Mouse (Mus musculus) hindbrain, embryonic 14.5 days (tissue): ENCODE data around the gene Dock4. TPM values are rescaled to one million over a fixed set of nuclear protein-coding genes. Genes with fewer than 3 reads are reported as not detected.

Source experiments
- ATAC-seq: fragments of 200-750 bp; cut with Nextera tagmentation; 2 replicates; pipeline ENCODE4 v1.8.0; 2017; ENCODE audit warnings: moderate number of reproducible peaks, mild to moderate bottlenecking, moderate TSS enrichment, moderate library complexity; ENCODE audit not compliant: low FRiP score
- DNase-seq: peaks from one replicate; pipeline ENCODE4 v3.0.0-alpha.2; 2015; ENCODE audit warnings: low spot score
- H3K27ac ChIP-seq: fragments of 300-500 bp; sonication (generic); 2 replicates; pipeline ENCODE4 v1.5.1; 2014; ENCODE audit warnings: mild to moderate bottlenecking, moderate library complexity
- H3K27me3 ChIP-seq: fragments of 300-500 bp; sonication (generic); 2 replicates; pipeline ENCODE4 v1.6.1; 2014; ENCODE audit warnings: mild to moderate bottlenecking, low read length, mixed read lengths; ENCODE audit not compliant: control insufficient read depth, insufficient read depth
- H3K36me3 ChIP-seq: fragments of 300-500 bp; sonication (generic); replicated peaks from 2 replicates; pipeline ENCODE4 v1.6.1; 2014; ENCODE audit not compliant: control insufficient read depth, insufficient read depth
- H3K4me1 ChIP-seq: fragments of 300-500 bp; sonication (generic); replicated peaks from 2 replicates; pipeline ENCODE4 v1.6.1; 2014; ENCODE audit warnings: antibody characterized with exemption, low read length, mixed read lengths; ENCODE audit not compliant: control insufficient read depth, insufficient read depth
- H3K4me2 ChIP-seq: fragments of 300-500 bp; sonication (generic); replicated peaks from 2 replicates; pipeline ENCODE4 v1.6.1; 2014; ENCODE audit warnings: mild to moderate bottlenecking, moderate library complexity
- H3K4me3 ChIP-seq: fragments of 300-500 bp; sonication (generic); replicated peaks from 2 replicates; pipeline ENCODE4 v1.5.1; 2014; ENCODE audit warnings: mild to moderate bottlenecking, low read length
- H3K9ac ChIP-seq: fragments of 300-500 bp; sonication (generic); 2 replicates; pipeline ENCODE4 v1.6.1; 2014
- H3K9me3 ChIP-seq: fragments of 300-500 bp; sonication (generic); 2 replicates; pipeline ENCODE4 v1.6.1; 2016; ENCODE audit warnings: low read length; ENCODE audit not compliant: control insufficient read depth
- WGBS: fragments of 180-500 bp; shearing (Covaris S2); extraction: QIAGEN DNeasy Blood & Tissue Kit; methylation state at CpG from one replicate; pipeline ENCODE4 v1.1.7; 2014; 5-methylcytosine and 5-hydroxymethylcytosine counted together
- polyA plus RNA-seq: library from polyadenylated mRNA; unstranded; fragments of >200 nt; fragmentation: Nextera tagmentation; extraction: Ambion mirVana; gene quantifications from 2 replicates; pipeline ENCODE4 v1.2.1, GENCODE M21; 2014

Dock4 gene
- polyA plus RNA-seq, 1 experiment from 2014 or later = 34.1 TPM

DNA sequence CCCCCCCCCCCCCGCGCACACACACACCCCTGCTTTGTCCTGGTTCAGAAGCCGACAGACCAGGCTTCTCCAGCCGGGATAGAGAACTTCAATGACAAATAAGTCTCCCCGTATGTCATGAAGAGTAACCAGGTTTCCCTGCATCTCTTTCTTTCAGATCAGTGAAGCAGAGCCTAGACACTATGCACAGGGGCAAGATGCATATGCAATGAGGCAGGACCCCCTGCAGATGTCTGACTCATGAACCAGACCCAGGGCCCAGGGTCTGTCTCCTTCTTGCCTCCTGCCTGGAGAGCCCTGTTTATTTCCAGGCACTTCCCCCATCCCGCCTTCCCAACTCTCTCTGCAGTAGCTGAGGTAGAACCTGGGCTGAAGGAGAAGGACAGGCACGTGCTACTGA is 448.0 kb downstream of the Dock4 start:
- no peaks in the 10 kb centered on the region for H3K9me3 ChIP-seq
- H3K27ac ChIP-seq = no peak overlapping the region
- no peaks in the 10 kb centered on the region for H3K4me1 ChIP-seq
- H3K9ac ChIP-seq = no peak overlapping the region
- no peaks in the 10 kb centered on the region for H3K27me3 ChIP-seq
- H3K4me3 ChIP-seq = no peak overlapping the region
- DNase-seq = no peak
- H3K4me2 ChIP-seq = no peak overlapping the region
- 22% methylated on average over 5 of the region's 7 CpGs for WGBS
- 0 out of 2 replicates have a peak, but pooled peaks have one; percentile 6 for ATAC-seq
- H3K36me3 ChIP-seq = no peaks in the 10 kb centered on the region

DNA sequence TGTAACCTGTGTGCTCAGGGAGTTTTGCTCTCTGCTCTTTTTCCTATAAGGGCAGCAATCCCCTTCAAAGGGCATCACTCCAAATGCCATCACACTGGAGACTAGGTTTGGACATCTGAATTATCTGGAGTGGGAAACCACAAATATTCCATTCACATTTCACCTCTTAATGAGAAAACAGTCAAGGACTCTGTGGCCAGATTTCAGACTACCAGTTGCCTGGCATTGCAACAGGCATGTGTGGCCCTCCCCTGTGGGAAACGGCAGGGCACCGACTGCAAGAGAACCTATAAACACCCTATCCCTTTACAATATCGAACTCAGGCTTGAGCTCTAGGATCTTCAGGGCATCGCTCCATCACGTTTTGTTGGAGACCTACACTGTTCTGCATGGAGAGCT is 448.9 kb downstream of the Dock4 start:
- Histone ChIP-seq H3K4me3 (no peak overlapping the region), H3K36me3 (no peaks in the 10 kb centered on the region), H3K27ac (no peak overlapping the region), H3K4me1 (no peaks in the 10 kb centered on the region), H3K9ac (no peak overlapping the region), H3K4me2 (no peak overlapping the region), H3K27me3 (no peaks in the 10 kb centered on the region), H3K9me3 (no peaks in the 10 kb centered on the region)
- 89% methylated on average over 5 of the region's 5 CpGs for WGBS
- DNase-seq = no peak
- ATAC-seq = no peak

Other genes with a start within 250 kb of the Dock4 start
- gene Lsmem1, start 246.5 kb upstream of the Dock4 start, polyA plus RNA-seq = 0.10 TPM in 1 of 2 replicates, not detected in the other
- 178 and 205 TPM in 2 replicates for gene Ifrd1, start 197.4 kb upstream of the Dock4 start, polyA plus RNA-seq
- gene Zfp277, start 50 bp upstream of the Dock4 start, polyA plus RNA-seq = 31.8 and 37.4 TPM in 2 replicates